Comparison of ENCODE assay signal across 12 mouse cellular contexts in genomic region chr8:11885881-11886699, GRCm38 (mm10). TPM values are rescaled to one million over a fixed set of nuclear protein-coding genes. Genes with fewer than 3 reads are reported as not detected.
DNase-seq lines count a peak whose midpoint lies in the region; ATAC-seq and TF ChIP-seq lines count a peak whose summit lies in the region.
"Had no signal": no experiment of that assay in that cellular context is flagged by ENCODE, and none has a peak within 500 bp of the region (broad histone marks: within the 10 kb centered on the region; RNA-seq: fewer than 3 reads in every experiment).

No protein-coding gene starts in this region.

- no peak overlapping the region for H3K4me3 ChIP-seq in hindbrain, embryonic 10.5 days
- H3K4me3 ChIP-seq in midbrain, embryonic 13.5 days (replicated peaks), result no peak overlapping the region
- no peak overlapping the region for H3K4me3 ChIP-seq in limb, embryonic 10.5 days
- H3K4me3 ChIP-seq in liver, embryonic 12.5 days, result no peak overlapping the region
- H3K4me3 ChIP-seq: heart, adult 2 months had no signal

- WGBS in hindbrain, embryonic 10.5 days, result 42% methylated on average over 12 of the region's 12 CpGs
- 21% methylated on average over 12 of the region's 12 CpGs for WGBS in midbrain, embryonic 13.5 days
- WGBS in limb, embryonic 10.5 days, result 86% methylated on average over 12 of the region's 12 CpGs
- WGBS in liver, embryonic 12.5 days (ENCODE audit: insufficient replicate concordance), result 67% methylated on average over 12 of the region's 12 CpGs

- TF ChIP-seq POLR2A in brain, embryonic 14.5 days (IDR thresholded peaks at IDR 0.05; ENCODE audit: borderline replicate concordance, extremely low read depth, insufficient read depth, insufficient read length, poor library complexity, severe bottlenecking), result no peak

- peak overlapping the region; percentile 85 for H3K27ac ChIP-seq in hindbrain, embryonic 10.5 days
- H3K27ac ChIP-seq in midbrain, embryonic 13.5 days, result peak overlapping the region; percentile 78
- no peak overlapping the region for H3K27ac ChIP-seq in limb, embryonic 10.5 days
- H3K27ac ChIP-seq in liver, embryonic 12.5 days, result no peak overlapping the region
- H3K27ac ChIP-seq: heart, adult 2 months had no signal

- no peaks in the 10 kb centered on the region for H3K27me3 ChIP-seq in hindbrain, embryonic 10.5 days (ENCODE audit: insufficient read depth, poor library complexity, severe bottlenecking)
- no peaks in the 10 kb centered on the region for H3K27me3 ChIP-seq in midbrain, embryonic 13.5 days
- H3K27me3 ChIP-seq in limb, embryonic 10.5 days (ENCODE audit: low read depth, poor library complexity, severe bottlenecking), result no peaks in the 10 kb centered on the region
- H3K27me3 ChIP-seq in liver, embryonic 12.5 days (replicated peaks), result no peaks in the 10 kb centered on the region

- H3K36me3 ChIP-seq in hindbrain, embryonic 10.5 days, result no peaks in the 10 kb centered on the region
- H3K36me3 ChIP-seq in midbrain, embryonic 13.5 days, result no peaks in the 10 kb centered on the region
- H3K36me3 ChIP-seq in limb, embryonic 10.5 days, result no peaks in the 10 kb centered on the region
- no peaks in the 10 kb centered on the region for H3K36me3 ChIP-seq in liver, embryonic 12.5 days

- no peak overlapping the region for H3K4me2 ChIP-seq in midbrain, embryonic 13.5 days (replicated peaks)
- no peak overlapping the region for H3K4me2 ChIP-seq in liver, embryonic 12.5 days

- TF ChIP-seq CTCF in brain, embryonic 14.5 days (IDR thresholded peaks at IDR 0.05; ENCODE audit: borderline replicate concordance, extremely low read depth, insufficient read depth, insufficient read length), result no peak

- no peak overlapping the region for H3K9ac ChIP-seq in midbrain, embryonic 13.5 days (replicated peaks)
- H3K9ac ChIP-seq in liver, embryonic 12.5 days, result no peak overlapping the region

- H3K4me1 ChIP-seq in hindbrain, embryonic 10.5 days (replicated peaks), result peaks cover 43% of the 10 kb centered on the region
- peaks cover 31% of the 10 kb centered on the region for H3K4me1 ChIP-seq in midbrain, embryonic 13.5 days (replicated peaks)
- H3K4me1 ChIP-seq in limb, embryonic 10.5 days, result no peaks in the 10 kb centered on the region
- H3K4me1 ChIP-seq in liver, embryonic 12.5 days, result no peaks in the 10 kb centered on the region

- peak; percentile 41 for DNase-seq in R1 (ENCODE audit: low read depth, low spot score)
- DNase-seq in brain, embryonic 14.5 days (ENCODE audit: low read depth), result peak; percentile 88
- peak; percentile 52 for DNase-seq in hindbrain, embryonic 10.5 days (ENCODE audit: low spot score)
- no peak for DNase-seq in limb, embryonic 10.5 days (ENCODE audit: low spot score)
- DNase-seq in spleen, adult 12 weeks (ENCODE audit: low spot score), result no peak
- DNase-seq: heart, adult 2 months; kidney, postnatal 25 days; lung, postnatal 4 days had no signal

- H3K9me3 ChIP-seq in hindbrain, embryonic 10.5 days, result peaks cover 16% of the 10 kb centered on the region
- H3K9me3 ChIP-seq in midbrain, embryonic 13.5 days, result peaks cover 7% of the 10 kb centered on the region; the same call in 1 of the 2 replicates
- no peaks in the 10 kb centered on the region for H3K9me3 ChIP-seq in limb, embryonic 10.5 days (replicated peaks)
- H3K9me3 ChIP-seq in liver, embryonic 12.5 days (replicated peaks), result no peaks in the 10 kb centered on the region; the same call in 1 of the 2 replicates

- ATAC-seq in midbrain, embryonic 13.5 days, result peak; percentile 82
- ATAC-seq in liver, embryonic 12.5 days, result no peak
- ATAC-seq: activated CD4-positive, CD25-positive, alpha-beta regulatory T cell, adult 4 months had no signal

RNA-seq across cellular contexts. Expression of gene Tex29, which starts 45.8 kb away (rescaled TPM):
- 0.12 TPM in 1 of 2 replicates, not detected in the other for polyA plus RNA-seq in brain, embryonic 14.5 days (2012; rRNA removed)
- polyA plus RNA-seq in hindbrain, embryonic 10.5 days (2016; fragmentation: Nextera tagmentation; extraction: Ambion mirVana), result 0.27 TPM in 1 of 2 replicates, not detected in the other
- 0.34 and 0.40 TPM in 2 replicates for polyA plus RNA-seq in midbrain, embryonic 13.5 days (2015; fragmentation: Nextera tagmentation; extraction: Ambion mirVana)
- polyA plus RNA-seq in limb, embryonic 10.5 days (2016; fragmentation: Nextera tagmentation; extraction: Ambion mirVana), result not detected in 2 replicates
- not detected in 2 replicates for polyA plus RNA-seq in liver, embryonic 12.5 days (2016; fragmentation: Nextera tagmentation; extraction: Ambion mirVana)
- polyA plus RNA-seq: activated CD4-positive, CD25-positive, alpha-beta regulatory T cell, adult 4 months; heart, adult 2 months; liver, adult 2 months had no signal

Comparison
In these comparisons a context has a peak if more than half of its experiments do, and no peak if none do; other contexts are left out.
1. DNase-seq: peak in R1 (single experiment), brain, embryonic 14.5 days (single experiment) and hindbrain, embryonic 10.5 days (single experiment); none in limb, embryonic 10.5 days (single experiment) and spleen, adult 12 weeks (single experiment).
2. H3K27ac ChIP-seq: peak in hindbrain, embryonic 10.5 days (single experiment) and midbrain, embryonic 13.5 days (single experiment); none in limb, embryonic 10.5 days (single experiment) and liver, embryonic 12.5 days (single experiment).